Mouse (Mus musculus) midbrain, postnatal 0 days (tissue): ENCODE results near the gene Shb. TPM values are rescaled to one million over a fixed set of nuclear protein-coding genes. Genes with fewer than 3 reads are reported as not detected.

Experiments
- ATAC-seq: fragments of 200-750 bp; cut with Nextera tagmentation; 2 replicates; pipeline ENCODE4 v1.8.0; 2017; ENCODE audit warnings: moderate number of reproducible peaks, mild to moderate bottlenecking, moderate TSS enrichment, moderate library complexity; ENCODE audit not compliant: low FRiP score
- DNase-seq: peaks from one replicate; pipeline ENCODE4 v3.0.0-alpha.2; 2015; ENCODE audit warnings: low spot score
- H3K27ac ChIP-seq: fragments of 300-500 bp; sonication (generic); 2 replicates; pipeline ENCODE4 v1.5.1; 2014; ENCODE audit warnings: low read depth, mild to moderate bottlenecking, low read length, mixed read lengths
- H3K27me3 ChIP-seq: fragments of 300-500 bp; sonication (generic); 2 replicates; pipeline ENCODE4 v1.6.1; 2014; ENCODE audit warnings: low read length, control low read depth, mixed read lengths; ENCODE audit not compliant: insufficient read depth
- H3K36me3 ChIP-seq: fragments of 300-500 bp; sonication (generic); 2 replicates; pipeline ENCODE4 v1.6.1; 2014; ENCODE audit warnings: low read length, control low read depth, mixed read lengths; ENCODE audit not compliant: insufficient read depth
- H3K4me1 ChIP-seq: fragments of 300-500 bp; sonication (generic); 2 replicates; pipeline ENCODE4 v1.6.1; 2014; ENCODE audit warnings: mild to moderate bottlenecking, control low read depth, antibody characterized with exemption, low read length, mixed read lengths; ENCODE audit not compliant: insufficient read depth
- H3K4me2 ChIP-seq: fragments of 300-500 bp; sonication (generic); 2 replicates; pipeline ENCODE4 v1.6.1; 2014; ENCODE audit warnings: low read depth, mild to moderate bottlenecking, low read length, mixed read lengths; ENCODE audit not compliant: poor library complexity, severe bottlenecking
- H3K4me3 ChIP-seq: fragments of 300-500 bp; sonication (generic); 2 replicates; pipeline ENCODE4 v1.5.1; 2014; ENCODE audit warnings: low read depth, mild to moderate bottlenecking, low read length, moderate library complexity
- H3K9ac ChIP-seq: fragments of 300-500 bp; sonication (generic); replicated peaks from 2 replicates; pipeline ENCODE4 v1.6.1; 2014; ENCODE audit warnings: mild to moderate bottlenecking, low read length, moderate library complexity, mixed read lengths; ENCODE audit not compliant: poor library complexity, severe bottlenecking
- H3K9me3 ChIP-seq: fragments of 300-500 bp; sonication (generic); 2 replicates; pipeline ENCODE4 v1.6.1; 2016; ENCODE audit warnings: low read length, control low read depth
- CTCF ChIP-seq: IDR thresholded peaks from 2 replicates; pipeline ENCODE4 v1.5.1; 2016; ENCODE audit warnings: antibody characterized with exemption, mild to moderate bottlenecking
- WGBS: fragments of 180-500 bp; shearing (Covaris S2); extraction: QIAGEN DNeasy Blood & Tissue Kit; methylation state at CpG from one replicate; pipeline ENCODE4 v1.1.7; 2014; 5-methylcytosine and 5-hydroxymethylcytosine counted together
- polyA plus RNA-seq: library from polyadenylated mRNA; unstranded; fragments of >200 nt; fragmentation: Nextera tagmentation; extraction: Ambion mirVana; gene quantifications from 2 replicates; pipeline ENCODE4 v1.2.1, GENCODE M21; 2015
- total RNA-seq: library from RNA; depleted of rRNA; stranded (reverse); fragments of >200 nt; gene quantifications from 2 replicates; pipeline ENCODE4 v1.2.3, GENCODE M21; 2014

The Shb gene
- total and polyA plus RNA-seq, 2 experiments from 2014 or later, result 5.8 to 21.9 TPM

- no peak for TF ChIP-seq CTCF
- no peak for ATAC-seq
- no peaks in the 10 kb centered on the region; the same call in 1 of the 2 replicates for H3K27me3 ChIP-seq
- no peak for DNase-seq
- no peak overlapping the region for H3K4me2 ChIP-seq
- H3K36me3 ChIP-seq, result no peaks in the 10 kb centered on the region
- H3K9me3 ChIP-seq, result no peaks in the 10 kb centered on the region
- H3K4me1 ChIP-seq, result no peaks in the 10 kb centered on the region
- H3K27ac ChIP-seq, result no peak overlapping the region
- H3K9ac ChIP-seq, result no peak overlapping the region
- 80% methylated on average over 8 of the region's 8 CpGs for WGBS
- no peak overlapping the region for H3K4me3 ChIP-seq
These were observed 11.9 kb downstream of the Shb start for GRCm38 (mm10) chr4:45520375-45520774.

GRCm38 (mm10) chr4:45517399-45517798 is 14.9 kb downstream of the Shb start:
- H3K9ac ChIP-seq, result no peak overlapping the region
- H3K27ac ChIP-seq, result no peak overlapping the region
- peaks cover 5% of the 10 kb centered on the region; the same call in 1 of the 2 replicates for H3K4me1 ChIP-seq
- ATAC-seq, result no peak
- no peaks in the 10 kb centered on the region; the same call in 1 of the 2 replicates for H3K27me3 ChIP-seq
- H3K4me3 ChIP-seq, result no peak overlapping the region
- no peak overlapping the region for H3K4me2 ChIP-seq
- no peaks in the 10 kb centered on the region for H3K9me3 ChIP-seq
- WGBS, result 53% methylated on average over 4 of the region's 4 CpGs
- no peaks in the 10 kb centered on the region for H3K36me3 ChIP-seq
- TF ChIP-seq CTCF, result no peak
- DNase-seq, result no peak

GRCm38 (mm10) chr4:45515894-45516293 is 16.4 kb downstream of the Shb start:
- H3K36me3 ChIP-seq, result no peaks in the 10 kb centered on the region
- no peak overlapping the region for H3K9ac ChIP-seq
- DNase-seq (no peak), ATAC-seq (no peak)
- no peak overlapping the region for H3K27ac ChIP-seq
- no peak overlapping the region for H3K4me3 ChIP-seq
- 63% methylated on average over 4 of the region's 4 CpGs for WGBS
- no peaks in the 10 kb centered on the region for H3K9me3 ChIP-seq
- H3K27me3 ChIP-seq, result no peaks in the 10 kb centered on the region; the same call in 1 of the 2 replicates
- no peak overlapping the region for H3K4me2 ChIP-seq
- no peak for TF ChIP-seq CTCF
- peaks cover 5% of the 10 kb centered on the region; the same call in 1 of the 2 replicates for H3K4me1 ChIP-seq

GRCm38 (mm10) chr4:45514406-45514805 is 17.9 kb downstream of the Shb start:
- H3K36me3 ChIP-seq, result no peaks in the 10 kb centered on the region
- DNase-seq (no peak), ATAC-seq (no peak)
- H3K27me3 ChIP-seq, result no peaks in the 10 kb centered on the region; the same call in 1 of the 2 replicates
- H3K4me3 ChIP-seq, result no peak overlapping the region
- H3K4me1 ChIP-seq, result peaks cover 5% of the 10 kb centered on the region; the same call in 1 of the 2 replicates
- 21% methylated on average over 7 of the region's 7 CpGs for WGBS
- no peak overlapping the region for H3K4me2 ChIP-seq
- no peak overlapping the region for H3K9ac ChIP-seq
- no peaks in the 10 kb centered on the region for H3K9me3 ChIP-seq
- TF ChIP-seq CTCF, result 0 out of 2 replicates have a peak, but pooled peaks have one; percentile 1
- no peak overlapping the region for H3K27ac ChIP-seq

- TF ChIP-seq CTCF, result no peak
- H3K9ac ChIP-seq, result 0 out of 2 replicates have a peak overlapping the region, but pooled peaks have one; percentile 3
- no peaks in the 10 kb centered on the region for H3K9me3 ChIP-seq
- ATAC-seq, result no peak
- H3K4me3 ChIP-seq, result no peak overlapping the region
- no peaks in the 10 kb centered on the region for H3K27me3 ChIP-seq
- no peak for DNase-seq
- H3K27ac ChIP-seq, result no peak overlapping the region
- WGBS, result 7% methylated on average over 10 of the region's 10 CpGs
- 0 out of 2 replicates have a peak overlapping the region, but pooled peaks have one; percentile 20 for H3K4me2 ChIP-seq
- peaks cover 8% of the 10 kb centered on the region; the same call in 1 of the 2 replicates for H3K4me1 ChIP-seq
- no peaks in the 10 kb centered on the region for H3K36me3 ChIP-seq
These were observed 18.4 kb downstream of the Shb start for GRCm38 (mm10) chr4:45513791-45514293.

- H3K27ac ChIP-seq, result no peak overlapping the region
- H3K4me1 ChIP-seq, result peaks cover 10% of the 10 kb centered on the region; the same call in 1 of the 2 replicates
- TF ChIP-seq CTCF, result no peak
- no peaks in the 10 kb centered on the region for H3K27me3 ChIP-seq
- ATAC-seq (no peak), DNase-seq (no peak)
- no peaks in the 10 kb centered on the region for H3K36me3 ChIP-seq
- 67% methylated on average over 2 of the region's 2 CpGs for WGBS
- H3K4me2 ChIP-seq, result no peak overlapping the region
- 0 out of 2 replicates have a peak overlapping the region, but pooled peaks have one; percentile 3 for H3K9ac ChIP-seq
- no peaks in the 10 kb centered on the region for H3K9me3 ChIP-seq
- H3K4me3 ChIP-seq, result no peak overlapping the region
These were observed 18.9 kb downstream of the Shb start for GRCm38 (mm10) chr4:45513340-45513739.
